Mouse (Mus musculus): ENCODE measurements around the gene Cd7.
"Not testable (repeated sequence)": the region's sequence is repeated elsewhere in the genome, so short reads cannot be mapped to it uniquely, and the experiment has no call there.

The Cd7 gene

DNA sequence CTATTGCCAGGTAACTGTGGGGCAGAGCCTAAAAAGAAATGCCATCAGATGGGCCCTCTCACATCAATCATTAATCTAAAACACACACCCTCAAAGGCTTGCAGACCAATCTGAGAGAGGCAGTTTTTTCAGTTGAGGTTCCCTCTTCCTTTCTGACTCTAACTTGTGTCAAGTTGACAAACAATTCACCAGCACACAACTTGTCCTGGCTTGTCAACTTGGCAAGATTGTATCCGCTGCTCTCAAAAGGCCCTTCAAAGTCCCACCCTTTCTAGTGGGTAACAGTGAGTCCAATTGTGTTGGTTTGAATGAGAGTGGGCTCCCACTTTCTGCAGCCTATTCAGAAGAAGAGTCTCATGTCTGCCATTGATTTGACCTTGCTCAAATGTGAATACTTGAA is 6.1 kb upstream of the Cd7 start:
- no peak for DNase-seq

DNA sequence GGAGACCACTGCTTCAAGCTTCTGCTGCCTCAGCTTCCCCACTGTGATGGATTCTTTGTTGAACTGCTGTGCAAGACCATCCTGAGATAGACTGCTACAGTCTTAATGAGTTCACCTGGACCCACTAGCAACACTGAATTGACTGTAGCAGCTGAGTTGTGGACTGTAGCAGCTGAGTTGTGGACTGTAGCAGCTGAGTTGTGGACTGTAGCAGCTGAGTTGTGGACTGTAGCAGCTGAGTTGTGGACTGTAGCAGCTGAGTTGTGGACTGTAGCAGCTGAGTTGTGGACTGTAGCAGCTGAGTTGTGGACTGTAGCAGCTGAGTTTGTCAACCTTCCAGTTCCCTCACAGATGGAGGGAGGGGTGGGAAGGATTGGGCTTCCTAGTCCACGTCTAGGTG is 3.8 kb upstream of the Cd7 start:
- not testable (repeated sequence) for DNase-seq

DNA sequence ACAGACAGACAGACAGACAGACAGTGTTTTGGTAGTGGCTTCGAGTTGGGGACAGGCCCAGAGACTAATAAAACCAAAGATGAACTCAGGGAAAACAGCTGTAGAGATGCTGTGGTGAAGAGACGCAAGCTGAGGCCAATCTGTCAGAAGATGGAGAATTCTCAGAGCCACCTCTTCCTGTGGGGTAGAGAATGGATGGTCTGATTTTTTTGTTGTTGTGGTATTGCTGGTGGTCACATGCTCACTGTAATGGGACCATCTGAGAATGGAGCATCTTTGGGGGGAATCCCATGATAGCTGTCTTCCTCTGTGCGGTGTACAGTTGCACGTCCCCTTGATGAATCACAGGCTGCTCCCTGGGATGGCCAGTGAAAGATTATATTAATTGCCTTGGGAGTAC is 3.3 kb upstream of the Cd7 start:
- DNase-seq: no peak

DNA sequence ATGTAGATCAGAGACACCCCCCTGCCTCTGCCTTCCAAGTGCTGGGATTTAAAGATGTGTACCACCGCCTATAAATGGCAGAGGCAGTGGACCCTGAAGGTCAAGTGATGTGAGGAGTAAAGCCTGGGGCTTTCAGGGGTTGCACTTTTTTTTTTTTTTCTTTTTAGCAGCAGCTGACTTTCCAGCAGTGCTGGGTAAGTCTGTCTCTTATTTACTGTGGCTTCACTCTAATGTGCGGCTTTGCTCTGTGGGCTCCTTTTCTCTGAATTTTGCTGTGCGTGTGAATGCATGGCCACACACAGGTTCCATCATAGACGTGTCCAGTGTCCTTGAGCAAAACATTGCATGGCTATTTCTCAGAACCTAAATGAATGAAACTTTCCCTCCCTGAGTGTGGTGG is 2.4 kb upstream of the Cd7 start:
- DNase-seq: no peak

DNA sequence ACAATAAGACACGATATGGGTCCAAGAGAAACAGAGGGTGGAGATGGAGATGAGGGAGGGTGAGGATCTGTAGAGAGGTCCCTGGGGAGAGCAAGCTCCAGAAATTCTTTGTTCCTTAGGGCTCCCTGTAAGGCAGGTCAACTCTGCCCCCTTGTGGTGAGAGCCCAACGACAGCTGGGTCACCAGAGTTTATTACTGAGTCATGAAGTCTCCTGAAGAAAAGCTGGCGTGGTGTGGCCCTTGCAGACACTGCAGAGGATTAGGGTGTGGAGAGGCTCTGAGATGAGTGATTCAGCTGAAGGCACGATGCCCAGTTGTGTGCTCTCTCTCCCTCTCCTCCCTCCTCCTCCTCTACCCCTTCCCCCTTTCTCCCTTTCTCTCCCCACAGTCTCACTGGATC is 2.0 kb upstream of the Cd7 start:
- peak; percentile 58 to 66 for DNase-seq

DNA sequence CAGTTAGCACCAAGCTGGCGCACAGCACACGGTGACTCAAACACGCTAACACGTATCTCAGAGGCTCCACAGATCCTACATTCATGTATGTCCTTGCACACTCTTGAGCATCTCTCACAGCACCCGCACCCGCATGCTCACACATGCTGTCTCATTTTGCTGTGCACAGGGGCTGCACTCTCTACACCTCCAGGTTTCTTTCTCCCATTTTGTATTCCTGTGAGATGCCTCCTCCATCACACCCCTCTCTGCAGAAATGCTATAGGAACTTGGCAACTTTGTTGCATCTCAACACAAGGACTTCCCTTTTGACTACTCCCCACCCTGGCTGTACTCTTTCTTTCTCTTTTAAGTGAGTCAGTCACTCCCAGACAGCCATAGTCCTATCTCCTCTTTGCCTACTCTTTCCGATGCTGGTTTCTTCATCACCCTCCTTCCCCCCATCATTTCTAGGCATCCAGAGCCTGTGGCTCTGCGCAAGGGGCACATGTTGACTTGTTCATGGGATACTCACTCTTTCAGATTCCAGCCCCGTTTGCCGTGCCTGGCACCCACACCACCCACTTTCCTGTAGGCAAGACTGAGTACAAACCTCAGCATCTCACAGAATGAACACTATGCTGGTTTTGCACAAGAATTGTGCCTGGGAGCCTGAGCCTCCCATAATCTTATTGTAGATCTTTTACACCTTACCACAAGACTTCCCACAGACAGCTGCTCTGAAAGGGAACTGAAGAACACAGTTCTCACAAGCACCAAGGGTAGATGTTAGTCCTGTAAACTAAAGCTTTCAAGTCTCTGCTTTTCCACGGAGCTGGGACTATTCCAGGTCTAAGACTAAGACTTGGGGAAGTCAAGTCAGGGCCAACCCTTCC is 615 bp downstream of the Cd7 start:
- DNase-seq: no peak

DNA sequence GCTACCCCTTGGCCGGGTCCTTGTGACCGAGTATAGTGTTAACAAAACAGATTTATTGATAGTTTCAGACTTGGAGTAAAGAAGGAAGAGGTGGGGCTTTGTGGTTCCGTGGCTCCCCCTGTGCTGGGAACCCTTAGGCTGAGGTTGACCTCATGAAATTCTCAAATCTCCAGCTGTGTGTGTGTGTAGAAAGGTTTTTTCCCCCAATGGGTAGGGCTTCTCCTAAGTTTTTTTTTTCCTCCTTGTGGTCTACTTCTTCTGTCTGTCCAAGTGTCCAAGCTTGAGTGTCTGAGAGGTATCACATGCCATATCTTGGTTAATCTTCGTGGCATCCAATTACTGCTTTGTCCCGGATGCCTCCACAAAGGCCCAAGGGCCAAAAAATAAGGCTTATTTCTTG is 6.1 kb downstream of the Cd7 start:
- no peak for DNase-seq

DNA sequence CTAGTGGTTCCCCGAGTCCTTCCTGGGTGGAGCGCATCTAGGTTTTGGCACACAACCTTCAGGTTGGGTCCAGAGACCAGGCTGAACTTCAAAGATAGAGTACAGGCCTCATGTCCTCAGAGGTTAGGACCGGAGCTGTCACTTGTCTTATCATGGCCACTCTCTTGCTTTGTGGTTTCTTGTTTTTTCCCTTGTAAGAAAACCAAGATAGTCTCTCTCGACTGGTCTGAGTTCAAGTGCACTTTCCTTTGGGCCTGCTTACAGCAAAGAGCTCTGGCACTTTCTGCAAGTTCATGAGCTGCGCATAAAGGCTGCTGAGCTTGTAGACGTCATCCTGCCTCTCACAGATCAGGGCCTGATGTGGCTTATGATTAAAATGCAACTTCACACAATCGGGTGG is 12.0 kb downstream of the Cd7 start:
- no peak for DNase-seq

- DNase-seq: no peak
These were observed 15.1 kb downstream of the Cd7 start for GRCm38 (mm10) chr11:121024163-121024562.

- no peak for DNase-seq
These were observed 19.7 kb downstream of the Cd7 start for GRCm38 (mm10) chr11:121019501-121019900.

GRCm38 (mm10) chr11:121017703-121018102 is 21.5 kb downstream of the Cd7 start:
- peak; percentile 47 to 53 for DNase-seq

DNA sequence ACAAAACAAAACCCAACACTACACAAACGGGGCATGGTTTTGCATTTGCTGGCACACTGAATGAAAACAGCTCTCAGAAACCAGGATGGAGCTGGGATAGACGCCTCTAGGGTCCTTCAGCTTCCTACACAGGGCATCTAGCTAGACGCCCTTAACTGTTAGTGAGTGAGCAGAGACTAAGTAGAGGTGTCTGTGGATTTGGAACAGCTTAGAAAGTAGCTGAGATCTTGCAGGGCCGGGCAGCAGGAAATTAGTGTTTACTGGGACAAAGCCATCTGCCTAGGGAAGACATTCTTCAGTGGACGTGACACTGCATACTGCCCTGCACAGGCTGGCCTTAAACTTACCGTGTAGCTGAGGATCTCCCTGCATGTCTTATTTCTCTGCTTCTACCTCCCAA is 23.7 kb downstream of the Cd7 start:
- DNase-seq: no peak

GRCm38 (mm10) chr11:121014896-121015300 is 24.3 kb downstream of the Cd7 start:
- DNase-seq: no peak

GRCm38 (mm10) chr11:121013656-121014055 is 25.6 kb downstream of the Cd7 start:
- no peak for DNase-seq

DNA sequence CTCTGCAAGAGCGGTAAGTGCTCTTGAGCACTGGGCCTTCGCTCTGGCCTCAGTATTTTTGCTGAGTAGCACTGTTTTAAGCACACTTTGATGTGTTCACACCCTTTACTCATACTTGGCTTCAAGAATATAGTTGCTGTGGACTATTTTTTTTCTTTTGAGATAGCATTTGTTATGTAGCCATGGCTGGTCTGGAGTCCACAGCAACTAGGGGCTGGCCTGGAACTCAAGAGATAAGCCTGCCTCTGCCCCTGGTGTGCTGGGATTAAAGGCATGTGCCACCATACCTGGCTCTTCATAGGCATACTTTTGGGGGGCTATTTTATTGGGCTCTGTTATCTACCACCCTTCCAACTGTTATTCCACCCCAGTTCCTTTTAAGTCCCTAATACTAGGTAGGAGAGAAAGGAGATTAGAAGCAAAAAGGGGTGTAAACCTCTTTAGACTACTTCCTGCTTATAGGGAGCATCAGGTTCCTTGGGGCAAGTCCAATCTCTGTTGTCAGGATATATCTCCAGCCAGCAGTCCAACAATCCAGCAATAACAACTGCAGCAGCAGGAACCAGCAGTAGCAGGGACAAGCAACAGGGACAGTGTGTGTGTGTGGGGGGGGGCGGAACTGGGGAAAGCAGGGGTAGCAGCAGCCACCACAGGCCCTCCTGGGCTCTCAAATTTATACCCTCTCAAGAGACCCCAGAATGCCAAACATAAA is 29.0 kb downstream of the Cd7 start:
- no peak for DNase-seq

- no peak for DNase-seq
These were observed 33.0 kb downstream of the Cd7 start for GRCm38 (mm10) chr11:121006184-121006583.

GRCm38 (mm10) chr11:121004281-121004680 is 34.9 kb downstream of the Cd7 start:
- DNase-seq: no peak

- DNase-seq: no peak
These were observed 37.3 kb downstream of the Cd7 start for GRCm38 (mm10) chr11:121001966-121002365.

DNA sequence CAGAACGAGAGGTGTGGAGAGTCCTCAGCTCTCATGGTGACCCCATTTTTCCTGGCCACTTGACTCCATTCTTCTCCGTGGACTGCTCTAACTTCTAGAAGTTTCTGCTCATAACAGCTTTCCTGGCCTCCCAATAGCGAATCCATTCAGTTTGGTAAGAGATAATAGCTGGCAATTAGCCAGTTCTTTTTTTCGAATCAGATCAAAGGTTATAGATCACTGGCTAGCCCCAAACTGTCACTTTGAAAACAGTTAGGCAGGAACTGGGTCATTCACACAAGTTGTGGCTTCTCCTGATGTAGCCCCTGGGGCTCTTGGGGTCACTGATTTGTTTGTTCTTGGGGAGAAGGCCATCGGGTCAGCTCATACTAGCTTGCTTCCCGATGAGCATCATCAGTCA is 44.5 kb downstream of the Cd7 start:
- no peak for DNase-seq

DNA sequence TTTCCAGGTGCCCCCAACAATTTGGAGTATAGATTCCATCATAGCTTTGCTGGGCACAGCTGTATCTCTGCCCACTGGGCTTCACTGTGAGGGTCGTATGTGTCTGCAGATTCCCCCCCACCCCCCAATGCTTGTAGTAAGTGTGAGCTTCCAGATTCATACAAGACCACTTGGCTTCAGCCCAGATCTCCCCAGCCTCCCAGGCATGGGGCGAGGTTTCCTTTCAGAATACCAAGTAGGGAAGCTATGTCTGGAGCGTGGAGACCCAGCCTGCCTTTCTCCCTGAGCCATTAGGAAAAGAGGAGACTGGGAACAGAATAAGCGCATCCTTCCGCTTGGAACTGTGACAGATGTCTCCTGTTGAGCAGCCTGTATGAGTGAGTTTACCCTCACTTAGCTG is 45.6 kb downstream of the Cd7 start:
- DNase-seq: no peak

DNA sequence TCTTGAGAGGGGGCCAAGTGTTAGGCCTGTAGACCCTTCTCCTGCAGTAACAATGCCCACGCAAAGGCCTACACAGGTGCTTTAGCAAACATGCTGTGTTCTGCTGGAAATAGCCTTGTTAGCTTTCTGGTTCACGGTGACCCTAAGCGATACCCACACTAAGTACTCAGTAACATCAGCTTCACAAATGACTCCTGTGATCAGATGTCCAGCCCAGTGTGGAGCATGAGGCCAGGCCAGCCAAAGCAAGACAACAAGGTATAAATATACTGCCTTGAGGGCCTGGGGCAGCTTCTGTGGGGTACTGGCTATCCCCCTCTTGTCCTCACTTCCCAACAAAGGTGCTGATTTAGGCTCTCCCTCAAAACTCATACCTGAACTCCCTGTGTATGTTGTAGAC is 46.1 kb downstream of the Cd7 start:
- no peak for DNase-seq

DNA sequence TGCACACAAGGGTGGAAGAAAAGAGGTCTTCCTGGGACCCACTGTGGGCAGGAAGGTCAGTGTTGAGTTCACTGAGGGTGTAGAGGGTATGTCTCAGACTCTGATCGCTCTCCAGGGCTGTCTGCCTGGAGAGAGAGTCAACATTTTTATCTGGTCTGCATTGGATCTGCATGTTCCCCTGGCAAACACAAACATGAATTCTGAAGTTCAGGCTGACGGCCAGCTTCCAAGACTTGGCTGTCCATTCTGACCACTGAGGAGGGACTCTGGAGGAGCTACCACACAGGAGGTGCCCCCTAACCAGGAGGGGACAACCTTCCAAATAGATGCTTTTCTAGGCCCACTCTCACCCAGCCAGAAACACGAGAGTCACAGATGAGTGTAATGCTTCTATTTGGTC is 47.4 kb downstream of the Cd7 start:
- DNase-seq: no peak

DNA sequence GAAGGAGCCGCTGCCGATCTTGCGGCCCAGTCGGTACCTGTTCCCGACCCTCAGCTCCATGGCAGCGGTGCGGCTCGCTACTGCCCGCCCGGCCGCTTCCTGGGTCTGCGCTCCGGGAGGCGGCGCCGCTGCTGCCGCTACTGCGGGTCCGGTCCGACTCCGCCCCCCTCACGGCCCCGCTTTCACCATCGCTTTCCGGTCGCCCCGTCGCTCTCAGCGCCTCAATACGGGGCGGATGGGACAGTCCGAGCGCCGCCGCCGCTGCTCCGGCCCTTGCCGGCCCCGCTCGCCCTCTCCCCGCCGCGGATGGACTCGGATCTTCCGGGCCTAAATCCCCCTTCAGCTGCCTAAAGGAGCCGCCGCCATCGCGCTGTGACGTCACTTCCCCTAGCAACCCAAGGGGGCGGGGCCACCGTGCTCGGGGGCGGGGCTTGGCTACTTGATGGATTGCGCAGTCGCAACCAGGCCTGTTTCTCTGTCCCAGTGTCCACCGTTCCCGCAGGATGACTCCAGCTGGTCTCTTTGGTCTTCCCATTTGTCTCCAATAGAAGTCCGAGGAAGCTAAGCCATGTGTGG is 48.2 kb downstream of the Cd7 start, which contains the start of gene Csnk1d:
TSS of gene Csnk1d (minus strand) at position 380 of the 576 bp plus-strand sequence.
- DNase-seq: peak; percentile 100
